Mouse (Mus musculus) embryo, embryonic 11.5 days (tissue): ENCODE measurements around the gene Cnst.

Source experiments
- DNase-seq: peaks from one replicate; pipeline ENCODE4 v3.0.0-alpha.2; 2012; ENCODE audit warnings: low read depth, low spot score

Cnst gene

DNA sequence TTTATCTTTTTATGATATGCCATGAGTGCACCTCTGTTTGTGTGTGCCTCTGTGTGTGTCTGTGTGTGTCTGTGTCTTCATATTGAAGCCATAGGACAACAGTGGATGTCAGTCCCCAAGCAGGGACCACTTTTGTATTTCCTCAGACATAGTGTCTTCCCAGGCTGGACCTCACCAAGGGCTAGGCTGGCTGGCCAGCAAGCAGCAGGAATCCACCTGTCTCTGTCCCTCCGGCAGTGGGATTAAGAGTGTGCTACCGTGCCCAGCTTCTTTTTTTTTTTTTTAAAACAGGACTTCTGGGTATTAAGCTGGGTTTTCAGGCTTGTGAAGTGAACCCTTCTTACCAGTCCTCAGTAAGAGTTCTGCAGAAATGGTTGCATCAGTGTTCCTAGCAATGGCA is 46.0 kb downstream of the Cnst start:
- no peak for DNase-seq

GRCm38 (mm10) chr1:179592972-179593371 is 46.8 kb downstream of the Cnst start:
- DNase-seq = no peak

DNA sequence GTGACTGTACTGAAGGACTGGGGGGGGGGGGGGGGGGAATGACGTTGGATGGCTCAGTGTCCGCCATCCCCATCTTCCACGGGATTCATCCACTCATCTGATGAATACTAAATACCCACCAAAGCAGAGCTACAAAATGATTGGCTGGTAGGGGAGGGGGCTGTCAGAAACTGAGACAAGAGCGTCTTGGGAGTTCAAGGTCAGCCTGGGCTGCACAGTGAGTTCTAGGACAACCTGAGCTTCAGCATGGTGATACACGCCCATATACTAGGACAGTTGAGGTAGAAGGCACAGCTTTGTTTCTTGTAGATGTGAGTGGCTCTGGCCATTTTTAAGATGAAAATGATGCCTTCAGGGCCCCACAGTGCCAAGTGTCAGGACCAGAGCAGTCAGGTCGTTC is 52.2 kb downstream of the Cnst start:
- no peak for DNase-seq

DNA sequence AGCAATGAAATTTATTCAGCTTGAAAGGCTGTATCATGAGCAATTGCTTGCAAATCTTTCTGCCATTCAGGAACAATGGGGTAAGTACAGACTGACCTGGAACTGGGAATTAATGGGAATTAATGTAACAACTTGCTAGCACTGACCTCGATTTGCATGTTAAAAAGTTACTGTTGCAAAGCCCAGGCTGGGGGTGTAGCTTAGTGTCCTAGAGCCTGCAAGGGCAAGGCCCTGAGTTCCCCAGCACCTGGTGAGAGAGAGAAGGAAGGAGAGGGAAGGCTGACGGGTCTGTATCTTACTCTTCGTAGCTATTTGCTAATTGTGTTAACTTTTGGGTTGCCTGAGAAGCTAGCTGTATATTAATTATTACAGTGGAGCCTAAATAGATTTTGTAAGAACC is 58.4 kb downstream of the Cnst start:
- no peak for DNase-seq

DNA sequence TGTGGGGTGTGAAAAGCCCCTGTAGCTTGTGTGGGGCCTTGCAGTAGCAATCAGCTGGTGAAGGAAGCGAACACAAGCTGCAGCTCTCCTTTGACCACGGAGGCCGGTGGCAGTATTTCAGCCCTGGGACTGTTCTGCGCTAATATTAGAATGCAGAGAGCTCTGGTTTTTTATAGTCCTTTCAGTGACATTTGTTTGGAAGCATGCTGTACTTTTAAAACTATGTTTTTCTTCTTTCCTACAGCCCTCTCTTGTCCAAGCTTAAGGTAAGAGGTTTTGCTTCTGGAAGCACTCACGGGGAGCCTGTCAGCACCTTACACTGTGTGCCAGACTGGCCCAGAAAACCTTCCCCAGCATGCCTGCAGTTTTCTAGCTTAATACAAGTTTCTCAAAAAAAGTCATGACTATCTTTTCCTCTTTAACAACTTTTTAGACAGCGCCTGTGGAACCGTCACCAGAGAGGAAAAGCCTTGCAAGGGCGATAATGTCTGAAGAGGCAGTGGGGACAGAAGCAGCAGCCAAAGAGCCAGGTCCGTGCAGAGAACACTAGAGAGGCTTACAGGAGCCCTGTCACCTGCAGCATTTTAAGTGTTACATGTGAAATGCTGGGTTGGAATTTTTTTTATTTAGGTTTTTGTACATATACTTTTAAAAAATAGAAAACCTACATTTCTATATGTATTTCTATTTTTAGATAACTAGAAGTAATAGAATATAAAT is 60.0 kb downstream of the Cnst start:
- DNase-seq = no peak

- DNase-seq = no peak
Observed at GRCm38 (mm10) chr1:179608521-179608920, 62.4 kb downstream of the Cnst start.

- DNase-seq = no peak
Observed at GRCm38 (mm10) chr1:179609724-179610505, 63.7 kb downstream of the Cnst start.

DNA sequence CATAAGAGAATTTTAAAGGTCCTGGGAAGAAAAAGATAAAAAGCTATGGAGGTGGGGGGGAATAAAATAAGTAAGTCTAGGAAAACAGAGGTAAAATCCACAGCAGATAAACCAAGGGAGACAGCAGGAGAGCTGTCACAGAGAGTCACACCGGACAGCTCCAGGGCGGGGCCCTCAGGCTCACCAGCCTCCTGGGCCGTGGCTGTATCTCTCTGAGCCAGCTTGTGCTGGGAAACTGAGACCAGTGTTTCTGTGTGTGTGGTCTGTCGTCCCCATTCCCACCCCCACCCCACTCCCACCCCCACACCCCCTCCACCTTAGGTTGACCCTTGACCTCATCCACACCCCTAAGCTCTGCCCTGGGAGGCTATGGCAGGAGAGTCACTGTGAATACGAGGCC is 65.0 kb downstream of the Cnst start:
- no peak for DNase-seq

GRCm38 (mm10) chr1:179612418-179612817 is 66.2 kb downstream of the Cnst start:
- no peak for DNase-seq

- DNase-seq = no peak
Observed at GRCm38 (mm10) chr1:179612986-179613505, 66.9 kb downstream of the Cnst start.

DNA sequence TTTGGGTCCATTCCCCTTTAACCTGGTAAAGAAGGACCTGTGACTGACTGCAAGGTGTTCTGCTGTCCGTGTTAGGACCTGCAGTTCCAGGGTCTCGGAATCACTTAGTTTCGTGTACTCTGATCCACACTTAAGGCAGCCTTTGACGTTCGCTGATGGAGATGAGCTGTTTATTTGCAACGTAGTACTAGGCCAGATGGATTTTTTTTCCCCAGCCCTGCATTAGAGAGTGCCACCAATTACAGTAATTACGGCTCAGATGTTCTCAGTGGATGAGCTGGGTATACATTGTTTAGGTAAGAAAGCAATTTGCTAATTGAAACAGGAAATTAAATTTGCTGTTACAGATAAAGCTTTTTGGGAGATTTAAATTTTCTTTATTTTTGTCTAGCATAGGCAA is 71.3 kb downstream of the Cnst start:
- no peak for DNase-seq

DNA sequence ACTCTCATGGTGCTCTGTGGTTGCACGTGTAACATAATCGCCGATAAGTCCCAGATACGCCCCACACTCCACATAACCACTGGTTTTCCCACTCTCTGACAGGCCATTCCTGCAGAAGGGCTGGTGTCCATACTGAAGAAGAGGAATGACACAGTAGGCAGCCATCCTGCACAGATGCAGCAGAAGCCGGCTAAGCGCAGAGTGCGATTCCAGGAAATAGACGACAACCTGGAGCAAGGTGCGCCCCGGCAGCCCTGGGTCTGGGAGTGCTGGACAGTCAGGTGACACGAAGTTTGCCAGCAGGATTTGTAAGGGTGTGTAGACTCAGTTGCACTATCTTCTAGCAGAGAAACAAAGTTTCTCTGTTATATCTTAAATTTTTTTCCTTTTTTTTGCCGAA is 76.5 kb downstream of the Cnst start:
- no peak for DNase-seq

GRCm38 (mm10) chr1:179623657-179624056 is 77.5 kb downstream of the Cnst start:
- peak; percentile 20 for DNase-seq

DNA sequence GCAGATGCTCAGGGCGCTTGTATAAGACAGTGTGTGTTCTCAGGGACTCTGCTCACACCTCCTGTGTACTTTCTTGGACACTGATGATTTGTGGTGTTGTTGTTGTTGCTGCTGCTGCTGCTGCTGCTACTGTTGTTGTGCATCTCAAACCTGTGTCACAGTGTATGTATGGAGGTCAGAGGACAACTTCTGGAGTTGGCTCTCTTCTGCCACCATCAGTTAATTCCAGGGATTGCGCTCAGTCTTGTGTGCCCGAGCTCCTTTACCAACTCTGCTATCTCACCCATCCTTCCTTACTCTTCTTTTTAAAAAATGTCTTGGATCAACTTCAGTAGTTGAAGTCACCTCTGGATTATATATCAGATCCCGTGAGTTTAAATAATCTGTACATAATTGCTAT is 78.2 kb downstream of the Cnst start:
- no peak for DNase-seq

- DNase-seq = no peak
Observed at GRCm38 (mm10) chr1:179627855-179628254, 81.7 kb downstream of the Cnst start.

GRCm38 (mm10) chr1:179628438-179629106 is 82.4 kb downstream of the Cnst start:
- no peak for DNase-seq

GRCm38 (mm10) chr1:179629276-179629675 is 83.1 kb downstream of the Cnst start:
- no peak for DNase-seq

GRCm38 (mm10) chr1:179632746-179633413 is 86.7 kb downstream of the Cnst start:
- DNase-seq = no peak

DNA sequence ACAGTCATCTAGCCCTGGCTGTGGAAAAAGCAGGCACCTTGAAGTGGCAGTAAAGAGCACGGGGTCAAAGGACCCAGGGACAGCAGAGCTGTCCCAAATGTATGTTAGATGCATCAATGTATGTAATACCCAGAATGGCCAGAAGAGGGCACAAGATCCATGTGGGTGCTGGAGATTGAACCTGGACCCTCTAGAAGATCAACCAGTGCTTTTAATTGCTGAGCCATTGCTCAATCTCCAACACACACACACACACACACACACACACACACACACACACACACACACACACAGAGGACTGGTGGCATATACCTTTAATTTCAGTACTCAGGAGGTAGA is 87.2 kb downstream of the Cnst start:
- DNase-seq = no peak

DNA sequence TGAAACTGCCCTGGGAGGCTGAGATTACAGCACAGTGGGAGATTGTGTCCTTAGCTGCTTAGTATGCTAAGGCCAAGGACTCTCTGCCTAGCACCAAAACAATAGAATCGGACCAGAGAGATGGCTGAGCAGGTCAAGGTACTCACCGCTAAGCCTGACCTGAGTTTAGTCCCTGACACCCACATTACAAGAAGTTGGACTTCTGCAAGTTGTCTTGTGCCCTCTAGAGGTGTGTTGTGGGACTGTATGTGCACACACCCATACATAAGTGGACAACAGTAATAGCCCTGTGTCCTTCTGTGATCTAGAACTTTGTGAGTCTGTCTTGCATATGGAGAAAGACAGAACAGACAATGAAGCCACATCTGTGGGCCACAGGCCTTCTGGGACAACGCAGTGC is 88.0 kb downstream of the Cnst start:
- no peak for DNase-seq

GRCm38 (mm10) chr1:179642726-179643125 is 96.6 kb downstream of the Cnst start:
- DNase-seq = no peak

DNA sequence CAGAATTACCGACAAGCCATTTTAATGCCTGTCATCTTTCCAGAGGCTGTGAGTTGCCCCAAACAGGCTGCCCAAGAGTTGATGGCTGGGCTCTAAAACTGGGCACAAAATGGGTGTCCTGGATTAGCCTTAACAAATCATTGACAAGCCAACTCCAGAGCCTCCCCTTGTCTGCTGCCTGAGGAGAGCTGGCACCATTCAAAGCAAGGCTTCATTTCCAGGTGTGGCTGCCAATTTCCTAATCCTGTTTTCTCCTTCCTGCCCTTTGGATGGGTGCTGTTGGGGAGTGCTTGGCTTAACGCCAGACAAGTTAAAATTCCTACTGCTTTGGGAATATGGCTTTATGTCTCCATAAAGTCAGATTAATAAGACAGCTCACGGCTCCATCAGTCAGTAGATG is 98.0 kb downstream of the Cnst start:
- DNase-seq = no peak
